Mouse (Mus musculus) ES-CJ7 (cell line): Measurements from ENCODE around the gene Pnmt.
"Not testable (repeated sequence)": the region's sequence is repeated elsewhere in the genome, so short reads cannot be mapped to it uniquely, and the experiment has no call there.

Source experiments
- DNase-seq: peaks from one replicate; pipeline ENCODE4 v3.0.0; 2011; ENCODE audit warnings: low read depth, low spot score

Pnmt gene

DNA sequence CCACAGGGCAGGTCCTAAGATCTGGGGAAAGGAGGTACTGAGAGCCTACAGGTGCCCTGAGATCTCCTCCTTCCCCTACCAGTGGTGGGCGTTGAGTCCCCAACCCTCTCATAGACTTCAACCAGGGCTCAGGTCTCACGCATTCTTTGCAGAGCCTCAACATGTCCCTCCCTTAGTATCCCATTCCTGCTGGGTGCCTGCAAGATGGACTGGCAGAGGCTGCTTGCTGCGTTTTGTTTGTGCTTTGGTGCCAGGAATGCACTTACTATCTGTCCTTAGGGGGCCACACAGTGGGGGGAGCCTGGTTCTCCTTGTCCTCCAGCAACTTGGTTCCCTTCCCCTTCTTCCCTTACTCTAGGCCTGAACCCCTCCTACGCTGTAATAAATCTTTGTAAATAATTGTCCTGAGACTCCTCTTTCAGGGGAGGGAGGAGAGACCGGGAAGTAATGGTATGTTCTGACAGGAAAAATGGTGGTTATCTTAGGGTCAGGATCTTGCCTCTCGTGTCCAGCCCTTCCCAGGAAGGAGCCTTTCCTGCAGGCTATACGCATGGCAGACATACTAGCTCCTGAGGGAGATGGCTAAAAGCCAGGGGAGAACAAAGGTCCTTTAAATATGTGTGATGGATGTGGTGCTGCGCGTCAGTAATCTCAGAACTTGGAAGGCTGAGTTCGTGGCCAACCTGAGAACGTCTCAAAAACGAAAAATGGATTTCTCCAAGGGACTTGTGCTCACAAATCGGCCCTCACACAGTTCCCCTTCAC is 28.7 kb upstream of the Pnmt start:
- DNase-seq, result no peak

DNA sequence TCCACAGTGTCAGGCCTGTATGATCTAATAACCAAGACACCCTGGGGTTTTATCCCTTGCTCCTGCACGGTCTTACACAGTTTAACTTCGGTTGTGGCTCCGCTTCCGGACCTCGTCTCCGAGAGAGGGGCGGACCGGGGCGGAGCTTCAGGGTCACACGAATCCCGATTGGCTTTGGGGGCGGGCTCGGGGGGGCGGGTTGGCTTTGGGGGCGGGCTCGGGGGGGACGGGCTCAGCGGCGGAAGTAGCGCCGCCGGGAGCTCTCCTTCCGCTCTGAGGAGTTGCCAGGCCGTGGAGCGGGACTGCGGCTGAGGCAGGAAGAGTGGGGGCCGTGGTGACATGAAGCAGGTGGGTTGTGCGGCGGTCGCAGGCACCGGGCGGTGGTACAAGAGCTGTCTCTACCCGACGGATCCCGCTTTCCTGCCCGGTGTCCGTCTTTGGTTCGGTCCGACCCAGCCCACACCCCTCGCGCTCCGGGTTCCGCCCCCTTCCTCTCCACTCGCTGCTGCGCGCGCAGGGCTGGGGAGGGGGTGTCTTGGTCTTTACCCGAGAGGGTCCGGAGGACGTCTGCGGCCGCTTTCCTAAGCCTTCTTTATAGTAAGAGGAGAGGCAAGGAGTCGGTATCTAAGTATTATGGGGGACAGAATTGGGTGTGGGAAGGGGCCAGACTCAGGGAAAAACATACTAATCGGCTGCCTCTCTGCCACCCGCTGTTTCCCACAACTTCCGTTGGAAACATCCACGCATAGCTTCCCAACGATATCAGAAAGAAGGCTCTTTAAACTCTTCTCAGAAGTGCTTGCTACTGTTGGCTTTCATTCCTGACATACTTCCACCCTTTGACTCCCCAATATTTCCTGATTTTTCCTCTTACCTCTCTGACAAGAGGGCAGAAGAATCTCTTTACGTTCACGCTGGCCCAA is 27.8 kb upstream of the Pnmt start, which contains the start of gene Stard3:
Gene Stard3 (plus strand): TSS at position 208 of the 923 bp plus-strand sequence.
- DNase-seq, result peak; percentile 90

DNA sequence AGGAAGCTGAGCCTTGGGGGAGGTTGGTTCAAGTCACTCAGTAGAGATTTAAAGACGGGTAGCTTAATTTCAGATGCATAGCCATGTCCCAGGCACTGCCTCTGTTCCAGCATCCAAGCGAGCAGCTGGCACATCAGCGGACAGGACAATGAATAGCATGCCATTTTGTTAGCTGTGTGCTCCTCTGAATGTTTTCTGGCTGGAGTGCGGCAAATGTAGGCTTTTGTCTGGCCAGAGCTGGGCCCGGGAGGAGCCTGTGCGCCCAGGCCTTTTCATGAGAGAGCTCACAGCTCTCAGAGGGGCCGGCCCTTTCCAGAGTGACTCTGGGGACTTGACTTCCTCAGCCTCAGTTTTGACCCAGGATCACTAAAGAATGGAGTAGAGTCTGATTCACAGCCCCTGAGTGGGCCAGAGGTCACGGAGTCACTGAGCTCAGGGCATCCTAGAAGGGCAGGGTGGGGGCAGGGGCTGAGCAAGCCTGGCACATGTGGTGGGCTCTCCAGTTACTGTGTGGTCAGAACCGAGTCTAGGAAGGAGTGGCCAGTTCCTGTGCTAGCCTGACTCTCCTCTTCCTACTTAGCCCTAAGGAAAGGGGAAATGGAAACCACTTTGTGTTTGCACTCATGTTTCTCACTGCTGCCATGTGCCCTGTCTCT is 25.3 kb upstream of the Pnmt start:
- DNase-seq, result no peak

DNA sequence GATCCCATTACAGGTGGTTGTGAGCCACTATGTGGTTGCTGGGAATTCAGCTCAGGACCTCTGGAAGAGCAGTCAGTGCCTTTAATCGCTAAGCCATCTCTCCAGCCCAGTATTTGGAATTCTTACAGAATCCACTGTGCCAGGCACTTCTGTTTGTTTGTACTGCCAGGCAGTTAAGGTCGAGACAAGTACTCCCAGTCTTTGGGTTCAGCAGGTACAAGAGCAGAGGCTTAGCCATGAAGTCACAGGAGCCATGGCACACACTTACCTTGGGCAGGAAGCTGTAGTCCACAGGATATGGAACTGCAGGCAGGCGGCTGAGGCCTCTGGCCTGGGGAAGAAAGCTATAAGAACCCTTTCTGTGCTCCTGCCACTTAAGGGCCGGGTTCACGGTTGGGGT is 22.4 kb upstream of the Pnmt start:
- no peak for DNase-seq

DNA sequence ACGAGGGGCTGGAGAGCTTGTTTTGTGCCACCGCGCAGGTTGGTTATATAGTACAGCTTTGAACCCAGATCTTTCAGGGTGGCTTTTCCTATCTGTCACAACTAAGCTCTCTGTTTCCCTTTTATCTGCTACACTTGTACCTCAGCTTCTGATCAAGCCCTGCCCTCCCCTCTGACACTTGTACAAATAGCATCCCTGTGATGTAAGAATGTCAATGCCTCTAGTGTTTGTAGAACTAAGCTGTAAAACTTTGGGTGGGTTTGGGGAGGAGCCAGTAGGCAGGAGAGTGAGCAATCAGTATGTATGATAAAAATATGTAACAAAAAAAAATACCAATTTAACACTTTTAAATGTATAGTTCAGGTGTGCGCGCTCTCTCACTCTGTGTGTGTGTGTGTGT is 21.8 kb upstream of the Pnmt start:
- no peak for DNase-seq

DNA sequence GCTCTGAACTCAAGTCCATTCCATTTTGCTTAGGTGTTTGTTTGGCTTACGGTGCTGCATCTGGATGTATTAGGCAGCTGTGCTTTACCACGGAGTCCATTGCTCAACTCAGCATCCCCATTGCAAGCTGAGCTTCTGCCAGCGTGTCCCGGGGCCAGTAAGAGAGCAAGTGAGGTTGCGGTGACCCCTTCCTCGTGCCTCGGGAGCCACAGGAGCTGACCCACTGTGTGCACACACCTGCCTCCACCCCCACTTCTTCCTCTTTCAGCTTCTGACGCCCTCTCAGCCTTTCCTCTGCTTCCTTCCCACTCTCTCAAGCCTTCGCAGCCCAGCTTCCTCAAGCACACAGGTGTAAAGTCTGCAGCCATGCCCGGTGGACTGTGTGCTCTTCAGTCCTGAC is 20.0 kb upstream of the Pnmt start:
- no peak for DNase-seq

DNA sequence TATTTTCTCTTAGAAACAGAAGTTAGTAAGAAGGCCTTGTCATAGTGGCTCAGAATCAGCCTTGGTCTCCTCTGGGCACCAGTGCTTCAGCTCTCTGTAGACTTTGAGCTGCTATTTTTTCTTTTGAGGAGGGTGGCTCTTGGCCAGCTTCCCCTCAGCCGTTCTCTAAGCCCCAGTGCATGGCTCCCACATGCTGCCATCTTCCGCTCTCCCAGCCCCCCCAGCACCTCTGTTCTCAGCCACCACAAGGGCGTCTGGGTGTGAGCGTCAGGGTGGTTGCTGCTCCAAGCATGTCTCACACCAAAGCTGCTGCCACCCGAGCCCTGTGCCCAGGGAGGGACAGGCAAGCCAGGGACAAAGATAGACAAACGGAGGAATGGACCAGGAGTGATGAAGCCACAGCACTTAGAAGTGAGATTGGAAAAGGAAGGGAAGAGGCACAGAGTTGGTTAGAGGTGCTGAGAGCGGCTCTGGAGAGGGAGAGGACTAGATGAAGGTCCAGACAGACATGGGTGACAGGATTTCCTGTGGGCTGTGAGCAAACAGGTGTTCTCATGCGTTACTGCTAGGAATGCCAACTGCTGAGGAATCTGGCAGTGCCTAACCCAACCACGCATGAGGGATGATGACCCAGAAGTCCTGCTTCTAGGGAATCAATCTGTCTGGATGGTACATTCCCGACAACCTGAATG is 18.9 kb upstream of the Pnmt start:
- no peak for DNase-seq

DNA sequence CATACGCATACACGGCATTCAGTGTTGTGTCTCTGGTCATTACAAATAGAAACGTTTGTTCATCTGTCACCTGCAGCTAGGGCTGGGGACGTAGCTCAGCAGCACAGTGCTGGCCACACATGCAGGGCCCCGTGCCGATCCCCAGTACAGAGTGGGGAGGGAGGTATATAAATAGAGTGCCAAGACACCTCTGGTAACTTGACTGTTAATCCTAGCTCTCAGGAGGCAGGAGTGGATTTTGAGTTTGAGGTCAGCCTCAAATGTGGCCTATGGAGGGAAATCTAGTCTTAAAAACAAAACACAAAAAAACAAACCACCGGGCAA is 18.4 kb upstream of the Pnmt start:
- no peak for DNase-seq

DNA sequence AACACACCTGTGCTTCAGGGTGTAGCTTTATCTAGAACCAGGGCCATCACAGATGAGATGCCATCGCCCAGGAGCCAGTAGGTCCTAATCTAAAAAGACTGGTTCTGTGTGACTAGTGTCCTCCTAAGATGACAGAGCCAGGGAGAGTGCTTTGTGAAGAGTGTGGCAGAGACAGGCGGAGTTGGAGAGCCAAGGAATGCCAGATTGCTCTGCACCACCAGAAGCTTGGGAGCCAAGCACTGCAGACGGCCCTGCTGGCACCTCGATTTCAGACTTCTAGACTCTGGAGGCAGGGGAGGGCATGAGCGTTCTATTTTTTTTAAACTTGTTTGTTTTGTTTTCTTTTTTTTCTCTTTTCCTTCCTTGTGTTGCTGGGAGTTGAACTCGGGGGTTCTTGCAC is 16.9 kb upstream of the Pnmt start:
- no peak for DNase-seq

DNA sequence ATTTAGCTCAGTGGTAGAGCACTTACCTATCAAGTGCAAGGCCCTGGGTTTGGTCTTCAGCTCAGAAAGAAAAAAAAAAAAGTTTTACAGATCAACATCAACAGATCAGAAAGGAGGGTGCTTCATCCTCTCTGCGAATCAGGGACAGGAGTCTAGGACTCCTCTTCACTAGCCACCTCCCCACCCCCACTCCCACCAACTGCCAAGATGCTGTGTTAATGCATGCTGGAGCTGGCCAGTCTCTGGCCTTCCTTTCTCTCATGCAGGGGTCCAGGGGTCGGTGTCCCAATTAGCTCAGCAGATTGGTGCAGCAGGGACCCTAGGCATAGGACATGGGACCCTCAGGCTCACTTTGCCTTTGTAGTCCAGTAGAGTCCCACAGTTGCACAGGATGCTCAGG is 15.7 kb upstream of the Pnmt start:
- DNase-seq, result no peak

DNA sequence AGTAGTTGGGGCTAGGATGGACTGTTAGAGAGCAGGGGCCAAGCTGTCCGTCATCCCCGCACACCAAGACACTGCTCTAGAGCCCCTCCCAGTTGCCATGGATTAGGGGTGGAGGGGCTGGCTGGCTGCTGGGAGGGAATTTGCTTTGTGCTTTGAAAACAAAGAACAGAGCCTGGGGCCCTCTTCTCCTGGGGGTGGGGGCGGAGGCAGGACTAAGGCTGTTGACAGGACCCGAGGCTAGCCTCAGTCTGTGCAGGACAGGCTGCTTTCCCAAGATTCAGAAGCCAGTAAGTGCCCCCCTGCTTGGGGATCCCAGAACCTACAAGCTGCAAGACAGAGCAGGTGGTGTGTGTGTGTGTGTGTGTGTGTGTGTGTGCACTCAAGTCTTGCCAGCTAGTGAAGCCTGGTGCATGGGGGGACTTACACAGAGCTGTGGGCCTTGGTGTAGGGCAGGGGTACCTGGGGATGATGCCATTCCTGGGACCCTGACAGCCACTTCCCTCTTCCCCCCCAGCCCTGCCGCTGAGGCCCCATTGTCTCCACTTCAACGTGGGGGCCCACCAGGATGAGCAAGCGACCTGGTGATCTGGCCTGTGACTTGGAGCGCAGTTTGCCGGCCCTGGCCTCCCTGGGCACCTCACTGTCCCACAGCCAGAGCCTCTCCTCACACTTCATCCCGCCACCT is 14.6 kb upstream of the Pnmt start:
- DNase-seq, result peak; percentile 63

DNA sequence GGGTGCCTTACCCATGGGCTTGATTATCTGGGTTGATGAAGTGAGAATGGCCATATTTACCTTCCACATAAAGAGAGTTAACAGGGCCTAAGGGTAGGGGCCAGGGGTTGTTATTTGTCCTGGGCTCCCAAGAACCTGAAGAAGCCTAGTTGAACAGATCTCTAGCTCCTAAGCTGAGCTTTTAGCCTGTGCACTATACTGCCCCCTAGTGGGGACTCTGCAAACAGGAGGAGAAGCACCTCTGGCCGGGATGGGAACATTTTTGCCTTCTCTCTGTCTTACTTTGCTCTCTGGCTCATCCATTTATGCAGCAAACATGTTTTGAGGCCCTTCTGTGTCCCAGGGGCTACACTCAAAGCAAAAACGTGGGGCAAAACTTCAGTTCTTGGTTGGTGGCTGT is 13.8 kb upstream of the Pnmt start:
- DNase-seq, result peak; percentile 77

DNA sequence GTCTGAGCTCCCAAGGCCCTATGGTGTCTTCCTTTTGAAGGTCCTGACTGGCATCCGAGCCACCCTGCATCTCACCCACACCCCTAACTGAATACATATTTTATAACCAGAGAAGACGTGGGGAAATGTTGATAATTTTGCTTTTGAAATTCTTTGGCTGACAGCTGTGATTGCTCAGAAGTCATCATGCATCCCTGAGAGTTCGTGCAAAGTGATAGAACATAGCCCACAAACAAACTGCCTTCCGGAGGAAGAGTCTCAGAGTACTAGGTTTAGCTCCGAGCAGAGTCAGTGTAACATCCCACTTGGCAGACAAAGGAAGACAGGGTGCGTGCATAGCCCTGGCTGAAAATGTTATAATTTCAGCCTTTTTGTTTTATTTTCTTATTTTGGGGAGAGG is 13.0 kb upstream of the Pnmt start:
- DNase-seq, result no peak

DNA sequence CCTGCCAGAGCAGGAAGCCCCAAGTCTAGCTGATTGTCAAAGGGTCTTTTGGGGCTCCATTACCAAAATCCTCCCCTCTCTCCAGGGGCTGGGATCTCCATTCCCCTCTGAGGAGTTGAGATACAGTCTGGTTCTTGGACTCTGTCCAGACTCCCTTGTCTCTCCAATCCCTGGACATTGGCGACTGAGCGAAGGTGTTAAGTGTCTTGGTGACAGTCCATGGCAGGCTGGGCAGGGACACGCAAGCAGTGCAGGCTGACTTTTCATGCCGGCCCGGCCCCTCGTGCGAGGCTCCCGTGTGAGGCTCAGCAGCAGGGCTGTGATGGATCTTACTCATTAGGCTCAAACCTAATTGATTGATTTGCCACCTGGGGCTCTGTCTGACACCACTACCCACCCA is 12.0 kb upstream of the Pnmt start:
- DNase-seq, result no peak

DNA sequence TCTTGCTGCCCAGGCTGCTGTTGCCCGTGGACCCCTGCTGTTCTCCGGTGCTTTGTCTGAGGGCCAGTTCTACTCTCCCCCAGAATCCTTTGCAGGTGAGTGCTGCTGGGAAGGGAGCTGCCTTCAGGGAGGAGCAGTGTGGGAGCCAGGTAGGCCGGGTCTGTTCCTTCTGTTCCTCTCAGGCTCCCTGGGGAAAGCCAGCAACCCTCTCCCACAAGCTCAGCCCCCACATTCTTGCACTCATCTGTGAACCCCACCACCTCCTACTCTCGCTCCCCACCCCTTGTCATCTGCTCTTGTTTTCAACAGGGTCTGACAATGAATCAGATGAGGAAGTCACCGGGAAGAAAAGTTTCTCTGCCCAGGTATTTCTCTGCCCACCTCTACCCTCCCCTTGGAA is 9.5 kb upstream of the Pnmt start:
- no peak for DNase-seq

DNA sequence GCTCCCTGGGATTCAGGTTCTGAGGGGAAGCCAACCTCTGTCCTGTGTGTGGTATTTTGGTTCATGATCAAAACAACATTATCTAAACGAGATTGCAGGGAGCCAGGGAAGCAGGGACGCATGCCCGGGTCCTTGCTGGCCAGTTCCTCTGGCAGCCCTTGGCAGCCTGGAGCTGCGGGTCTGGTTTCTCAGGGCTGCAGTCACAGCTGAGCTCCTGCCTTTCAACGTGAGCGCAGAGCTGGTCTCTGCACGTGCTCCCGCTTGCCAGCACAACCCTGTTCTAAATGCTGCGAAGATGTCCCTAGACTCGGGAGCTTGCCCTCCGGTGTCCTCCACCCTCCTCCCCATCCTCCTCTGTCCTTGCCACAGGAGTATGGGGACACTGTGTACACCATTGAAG is 8.5 kb upstream of the Pnmt start:
- no peak for DNase-seq

DNA sequence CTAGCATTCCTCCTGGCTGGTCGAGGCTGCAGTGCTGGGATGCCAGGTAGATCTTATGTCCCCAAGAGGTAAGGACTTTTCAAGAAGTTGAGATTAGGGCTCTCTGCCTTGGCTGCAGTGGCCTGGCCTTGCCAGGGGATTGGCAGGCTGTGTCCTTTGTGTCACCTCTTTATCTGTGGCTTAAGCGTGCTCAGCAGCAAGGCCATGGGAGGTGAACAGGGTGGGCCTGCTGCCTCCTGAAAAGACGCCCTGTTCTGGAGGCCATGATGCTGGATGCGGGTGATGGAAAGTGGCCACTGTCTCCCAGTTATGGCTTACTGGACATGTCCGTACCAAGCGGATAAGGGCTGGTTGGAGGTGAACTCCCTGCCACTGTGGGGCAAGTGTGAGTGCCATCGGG is 6.9 kb upstream of the Pnmt start:
- DNase-seq, result no peak

DNA sequence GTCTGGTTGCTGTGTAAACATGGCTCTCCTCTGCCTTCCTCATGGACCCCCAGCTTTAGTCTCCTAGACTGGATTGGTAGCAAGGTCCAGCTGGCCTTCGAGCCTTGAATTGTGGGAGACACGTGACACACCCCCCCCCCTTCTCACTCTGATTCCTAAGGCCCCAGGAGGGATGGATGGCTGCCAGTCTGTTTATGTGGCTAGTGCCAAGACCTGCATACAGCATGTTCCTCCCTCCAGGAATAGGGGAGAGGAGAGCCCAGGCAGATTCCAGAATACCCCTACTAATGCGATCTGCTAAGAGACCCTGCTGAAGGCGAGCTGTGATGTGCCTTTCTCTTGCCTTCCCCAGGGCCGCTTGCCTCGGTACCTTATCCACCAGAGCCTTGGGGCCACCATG is 6.1 kb upstream of the Pnmt start:
- DNase-seq, result no peak

DNA sequence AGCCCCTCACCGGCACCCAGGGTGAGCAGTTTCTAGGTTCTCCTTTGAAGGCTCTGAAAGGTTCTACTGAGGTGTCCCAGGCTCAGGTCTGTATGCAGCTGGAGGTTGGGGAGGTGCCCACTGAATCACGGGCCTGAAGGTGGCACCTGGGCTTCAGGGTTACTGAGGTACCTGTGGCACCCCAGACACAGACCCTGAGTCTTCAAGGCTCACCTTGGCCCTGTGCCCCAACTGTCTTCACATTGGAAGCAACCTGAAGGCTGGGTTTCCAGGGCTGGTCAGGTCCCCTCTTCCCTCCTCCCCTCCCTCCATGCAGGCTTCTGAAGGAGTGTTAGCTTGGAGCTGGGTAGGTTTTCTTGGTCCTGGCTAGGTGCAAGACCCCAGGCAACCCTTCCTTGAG is 4.6 kb upstream of the Pnmt start:
- no peak for DNase-seq

DNA sequence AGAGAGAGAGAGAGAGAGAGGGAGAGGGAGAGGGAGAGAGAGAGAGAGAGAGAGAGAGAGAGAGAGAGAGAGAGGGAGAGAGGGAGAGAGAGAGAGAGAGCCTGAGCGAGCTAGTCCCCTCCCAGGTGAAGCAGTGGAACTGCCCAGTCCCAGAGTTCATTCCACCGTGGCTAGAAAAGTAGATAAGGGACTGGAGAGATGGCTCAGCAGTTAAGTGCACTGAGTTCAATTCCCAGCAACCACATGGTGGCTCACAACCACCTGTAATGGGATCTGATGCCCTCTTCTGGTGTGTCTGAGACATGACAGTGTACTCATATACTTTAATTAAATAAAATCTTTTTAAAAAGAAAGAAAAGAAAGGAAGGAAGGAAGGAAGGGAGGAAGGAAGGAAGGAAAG is 3.8 kb upstream of the Pnmt start:
- DNase-seq, result not testable (repeated sequence)

DNA sequence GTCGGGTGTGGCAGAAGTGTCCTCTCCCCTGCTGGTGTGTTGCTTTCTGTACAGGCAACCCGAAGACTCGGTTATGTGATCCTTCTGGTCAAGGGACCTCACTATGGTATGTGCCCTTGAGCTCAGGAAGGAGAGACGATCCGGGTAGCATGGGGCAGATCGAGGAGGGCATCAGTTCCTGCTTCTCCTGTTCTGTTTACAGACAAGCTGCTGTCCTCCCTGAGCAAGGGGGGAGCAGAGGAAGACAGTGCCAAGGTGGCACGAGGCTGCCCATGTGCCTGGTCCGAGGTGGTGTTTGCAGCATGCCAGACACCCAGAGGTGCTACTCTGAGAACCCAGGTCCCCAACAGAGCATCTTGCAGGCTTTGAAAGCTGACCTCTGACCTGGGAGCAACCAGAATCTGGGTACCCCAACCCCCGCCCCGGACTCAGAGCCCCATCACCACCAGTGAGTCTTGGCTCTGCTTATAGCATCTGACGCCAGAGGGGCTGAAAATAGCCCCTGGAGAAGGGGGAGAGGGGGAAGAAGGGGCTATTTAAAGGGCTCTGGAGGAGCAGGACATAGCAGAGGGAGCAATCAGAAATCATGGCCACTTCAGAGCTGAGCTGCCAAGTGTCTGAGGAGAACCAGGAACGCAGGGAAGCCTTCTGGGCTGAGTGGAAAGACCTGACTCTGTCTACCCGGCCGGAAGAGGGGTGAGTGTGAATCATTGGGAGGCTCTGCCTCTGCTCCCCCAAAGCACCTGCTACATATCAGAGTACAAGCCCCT is 2.8 kb upstream of the Pnmt start, which contains the start of gene Tcap:
Gene Tcap (plus strand): TSS at position 551 of the 770 bp plus-strand sequence.
- DNase-seq, result no peak
